Mouse (Mus musculus) gastrocnemius, adult 18-20 months (tissue): Measurements from ENCODE around the gene Gpr25. TPM values are rescaled to one million over a fixed set of nuclear protein-coding genes. Genes with fewer than 3 reads are reported as not detected.

Experiments
- DNase-seq: peaks from one replicate; pipeline ENCODE4 v3.0.0; 2021; ENCODE audit warnings: low spot score
- long read RNA-seq, 2 experiments: library from polyadenylated mRNA; stranded (forward); transcript quantifications; one replicate each; pipeline ENCODE4 v2.0.0; 2021
- total RNA-seq, 2 experiments: library from RNA; stranded (reverse); gene quantifications; 2 replicates each; pipeline ENCODE4 v1.2.3; 2021

The Gpr25 gene
- total RNA-seq: not detected
- long read RNA-seq, experiment 1: 0 reads
- long read RNA-seq, experiment 2: 0 reads

DNA sequence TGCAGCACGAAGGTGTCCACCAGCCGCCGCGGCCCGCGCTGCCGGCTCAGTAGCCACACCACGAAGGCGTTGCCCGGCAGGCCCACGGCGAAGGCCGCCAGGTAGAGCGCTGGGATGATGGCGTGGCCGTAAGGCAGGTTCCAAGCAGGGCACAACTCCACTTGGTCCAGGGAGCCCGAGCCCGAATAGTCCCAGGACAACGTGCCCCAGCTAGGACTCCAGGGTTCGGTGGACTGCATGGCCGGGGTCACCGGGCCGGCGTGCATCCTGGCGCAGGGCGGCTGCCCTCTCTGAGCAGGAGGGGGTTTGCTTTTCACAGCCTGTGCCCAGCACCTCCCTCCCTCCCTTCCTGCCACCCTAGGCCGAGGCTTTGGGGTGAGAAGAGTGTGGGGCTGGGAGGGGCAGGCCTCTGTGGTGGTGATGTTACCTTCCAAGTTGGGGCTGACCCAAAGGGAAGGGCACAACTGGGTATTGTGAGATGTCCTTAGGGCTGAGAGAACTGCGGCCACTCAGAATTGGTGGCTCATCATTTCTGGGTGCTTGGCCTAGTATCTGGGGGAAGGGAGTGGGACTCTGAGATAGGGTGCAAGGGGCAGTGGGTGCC is at the start of gene Gpr25:
Gene Gpr25 (minus strand): TSS at position 239 of the 604 bp plus-strand sequence.
- DNase-seq: peak; percentile 3

DNA sequence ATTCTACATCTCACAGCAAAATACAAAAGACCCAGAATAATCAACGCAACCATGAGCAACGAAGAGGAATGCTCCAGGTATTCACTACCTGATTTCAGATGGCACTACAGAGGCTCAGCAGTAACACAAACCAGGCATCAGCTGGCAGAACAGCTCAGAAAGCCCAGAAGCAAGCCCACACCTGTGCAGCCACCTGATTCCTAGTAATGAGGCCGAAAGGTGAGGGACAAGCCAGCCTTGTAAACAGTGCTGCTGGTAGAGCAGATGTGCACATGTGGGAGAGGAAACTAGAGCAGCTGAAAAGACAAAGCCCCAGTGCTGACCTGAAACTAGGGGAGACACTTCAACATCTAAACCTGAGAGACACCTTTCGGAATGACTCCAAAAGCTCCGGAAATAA is 48.5 kb upstream of the Gpr25 start:
- DNase-seq: no peak

DNA sequence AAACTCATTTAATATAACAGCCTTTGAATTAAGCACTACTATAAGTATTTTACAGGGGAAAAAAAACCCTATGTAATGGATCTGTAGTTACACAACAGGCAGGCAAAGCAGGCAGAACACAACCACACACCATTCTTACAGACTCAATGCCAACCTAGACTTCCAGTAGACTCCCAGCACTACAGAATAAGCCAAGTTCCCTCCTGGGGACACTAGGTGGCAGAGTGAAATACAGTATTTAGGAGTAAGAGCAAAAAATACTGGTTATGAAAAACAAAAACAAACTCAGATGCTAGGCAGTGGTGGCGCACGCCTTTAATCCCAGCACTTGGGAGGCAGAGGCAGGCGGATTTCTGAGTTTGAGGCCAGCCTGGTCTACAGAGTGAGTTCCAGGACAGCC is 45.8 kb upstream of the Gpr25 start:
- peak; percentile 17 for DNase-seq

DNA sequence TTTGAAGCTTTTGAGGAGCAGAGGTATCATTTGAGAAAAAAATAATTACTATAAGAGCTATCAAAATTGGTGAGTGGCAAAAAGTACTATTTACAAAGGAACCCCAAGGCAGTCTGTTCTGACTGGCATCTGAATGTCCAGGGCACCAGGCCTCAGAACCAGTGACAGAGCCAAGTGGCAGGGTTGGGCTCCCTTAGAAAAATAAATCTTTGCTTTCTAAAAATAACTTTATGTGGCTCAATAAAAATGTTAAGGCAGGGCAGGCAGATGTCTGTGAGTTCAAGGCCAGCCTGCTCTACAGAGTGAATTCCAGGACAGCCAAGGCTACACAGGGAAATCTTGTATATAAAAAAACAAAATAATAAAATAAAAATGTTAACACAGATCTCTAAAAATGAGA is 33.3 kb upstream of the Gpr25 start:
- DNase-seq: no peak

DNA sequence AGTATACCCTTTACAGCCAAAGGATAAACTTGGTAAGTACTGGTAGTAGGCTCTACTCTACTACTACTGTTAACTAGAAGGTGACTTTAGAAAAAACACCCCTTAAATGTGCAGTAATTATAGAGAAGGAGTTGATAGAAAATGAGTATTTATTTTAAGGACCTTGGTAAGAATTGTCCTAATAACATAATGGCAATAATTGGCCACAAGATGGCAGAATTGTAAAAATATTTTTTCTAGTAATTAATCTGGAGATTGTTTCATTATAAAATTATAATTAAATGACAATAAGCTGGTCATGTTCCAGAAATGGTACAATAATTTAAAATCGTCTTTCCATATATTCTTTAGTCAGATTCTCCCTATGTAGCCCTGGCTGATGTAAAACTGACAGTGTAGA is 29.1 kb upstream of the Gpr25 start:
- DNase-seq: no peak

DNA sequence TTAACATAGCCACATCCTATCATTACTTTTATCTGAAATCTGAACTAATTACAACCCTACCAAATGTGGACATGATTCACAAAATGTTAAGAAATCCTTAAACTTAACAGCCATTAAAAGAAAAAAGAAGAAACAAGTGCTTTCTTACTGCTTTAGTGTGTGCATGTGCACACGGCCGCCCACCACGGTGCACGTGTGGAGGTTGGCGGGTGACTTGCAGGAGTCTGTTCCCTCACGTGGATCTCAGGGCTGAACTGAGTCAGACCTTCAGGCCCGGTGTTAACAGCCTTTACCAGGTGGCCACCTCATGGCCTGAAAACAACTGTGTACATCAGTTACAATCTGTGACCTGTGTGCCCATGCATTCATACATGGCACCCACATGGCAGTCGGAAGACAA is 16.7 kb upstream of the Gpr25 start:
- no peak for DNase-seq

GRCm38 (mm10) chr1:136268224-136268623 is 7.6 kb upstream of the Gpr25 start:
- no peak for DNase-seq

GRCm38 (mm10) chr1:136266127-136266526 is 5.5 kb upstream of the Gpr25 start:
- no peak for DNase-seq

GRCm38 (mm10) chr1:136263355-136263754 is 2.7 kb upstream of the Gpr25 start:
- DNase-seq: no peak

DNA sequence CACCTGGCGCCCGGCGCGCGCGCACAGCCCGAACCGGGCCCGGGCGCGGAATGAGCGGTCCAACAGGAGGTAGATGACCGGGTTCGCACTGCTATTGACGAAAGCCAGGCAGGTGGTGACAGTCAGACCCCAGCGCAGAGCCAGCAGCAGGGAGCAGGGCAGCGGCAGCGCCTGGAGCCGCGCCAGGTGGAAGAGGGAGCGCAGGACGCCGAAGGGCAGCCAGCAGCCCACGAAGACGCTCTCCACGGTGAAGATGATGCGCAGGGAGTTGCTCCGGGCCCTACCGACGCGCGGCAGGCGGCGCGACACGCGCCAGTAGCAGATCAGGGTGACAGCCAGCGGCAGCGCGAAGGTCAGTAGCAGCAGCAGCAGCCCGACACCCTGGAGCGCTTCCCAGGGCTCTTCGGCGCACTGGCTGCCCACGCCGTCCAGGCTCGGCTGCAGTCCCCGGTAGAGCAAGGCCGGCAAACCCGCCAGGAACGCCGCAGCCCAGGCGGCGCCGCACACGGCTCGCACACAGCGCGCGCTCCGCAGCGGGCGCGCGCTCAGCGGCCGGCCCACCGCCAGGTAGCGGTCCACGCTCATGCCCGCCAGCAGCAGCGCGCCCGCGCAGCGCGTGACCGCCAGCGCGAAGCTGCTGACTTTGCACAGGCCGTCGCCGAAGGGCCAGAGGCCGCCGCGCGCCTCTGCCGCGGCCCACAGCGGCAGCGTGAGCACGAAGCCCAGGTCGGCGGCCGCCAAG is 609 bp downstream of the Gpr25 start:
- peak; percentile 62 for DNase-seq

- DNase-seq: no peak
These were observed 1.2 kb downstream of the Gpr25 start for GRCm38 (mm10) chr1:136259543-136259892.

DNA sequence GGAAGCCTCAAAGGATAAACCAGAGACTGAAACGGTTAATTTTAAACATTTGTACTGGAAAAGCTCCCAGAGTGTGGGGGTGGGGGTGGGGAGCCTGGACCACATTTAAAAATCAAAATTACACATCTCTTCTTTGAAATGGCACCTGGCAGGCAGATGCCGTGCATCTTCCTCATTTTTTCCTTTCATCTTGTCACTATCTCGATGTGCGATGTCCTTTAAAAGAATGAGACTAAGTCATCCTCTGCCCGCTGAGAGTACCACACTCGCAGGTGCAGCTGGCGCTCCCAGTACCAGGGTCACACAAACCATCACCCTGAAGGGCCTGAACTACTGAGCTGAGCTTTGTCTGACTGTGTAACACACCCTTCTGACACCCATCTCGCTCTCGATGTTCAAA is 2.2 kb downstream of the Gpr25 start:
- no peak for DNase-seq

DNA sequence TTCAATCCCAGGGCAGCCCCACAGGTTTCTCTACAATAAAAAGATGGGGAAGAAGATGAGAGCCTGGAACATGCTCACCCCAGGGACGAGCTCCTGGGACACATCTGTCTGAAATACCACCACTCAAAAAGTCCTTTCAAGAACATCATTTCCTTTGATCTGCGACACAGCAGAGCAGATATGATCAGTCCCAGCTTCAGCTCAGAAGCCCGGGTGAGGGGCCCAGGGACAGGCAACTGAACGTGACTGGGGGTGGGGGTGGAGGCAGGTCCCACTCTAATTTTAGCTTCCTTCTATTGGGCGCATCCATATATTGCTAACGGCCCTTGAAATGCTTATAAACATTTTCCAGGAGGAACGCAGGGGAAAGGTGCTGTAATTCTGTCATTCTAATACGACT is 5.0 kb downstream of the Gpr25 start:
- DNase-seq: no peak

DNA sequence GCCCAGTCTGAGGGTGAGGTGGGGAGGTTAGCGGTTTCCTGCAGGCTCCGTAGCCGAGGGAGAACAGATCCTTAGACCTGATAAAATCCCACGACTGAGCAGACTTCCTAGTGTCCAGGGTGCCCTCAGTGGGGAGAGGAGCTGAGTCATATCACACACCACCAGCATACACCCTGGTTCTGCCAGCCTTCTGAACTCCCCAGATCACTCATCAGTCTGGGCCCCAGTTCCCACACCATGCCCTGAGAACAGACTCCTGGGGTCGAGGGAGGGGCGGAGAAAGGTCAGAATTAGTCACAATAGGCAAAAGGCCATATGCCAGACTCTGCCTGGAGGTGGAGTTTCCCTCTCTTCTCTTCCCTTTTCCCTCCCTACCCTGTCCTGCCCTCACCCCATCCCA is 5.5 kb downstream of the Gpr25 start:
- no peak for DNase-seq

- no peak for DNase-seq
These were observed 6.1 kb downstream of the Gpr25 start for GRCm38 (mm10) chr1:136254503-136255065.

GRCm38 (mm10) chr1:136253472-136253871 is 7.2 kb downstream of the Gpr25 start:
- DNase-seq: no peak

DNA sequence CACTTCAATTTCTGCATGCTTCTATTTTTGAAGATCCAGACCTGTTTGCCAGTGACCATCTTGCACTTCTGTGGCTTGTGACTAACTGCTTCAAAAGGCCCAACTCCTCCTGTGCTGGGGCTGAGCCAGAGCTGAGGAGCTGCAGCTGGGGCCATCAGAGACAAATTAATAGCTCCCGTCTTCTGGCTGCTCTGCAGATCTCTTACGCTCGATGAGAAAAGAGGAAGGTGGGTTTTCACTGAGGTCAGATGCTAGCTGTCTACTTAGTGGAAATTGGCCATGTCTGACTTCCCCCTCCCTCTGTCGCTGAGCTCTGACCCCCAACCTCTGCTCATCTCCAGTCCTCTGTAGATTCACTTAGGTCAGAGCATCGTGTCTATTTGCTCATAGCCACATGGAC is 11.0 kb downstream of the Gpr25 start:
- DNase-seq: no peak

GRCm38 (mm10) chr1:136247393-136247792 is 13.3 kb downstream of the Gpr25 start:
- DNase-seq: no peak

GRCm38 (mm10) chr1:136244469-136244868 is 16.2 kb downstream of the Gpr25 start:
- no peak for DNase-seq

- no peak for DNase-seq
These were observed 18.9 kb downstream of the Gpr25 start for GRCm38 (mm10) chr1:136241801-136242200.

GRCm38 (mm10) chr1:136238495-136238894 is 22.2 kb downstream of the Gpr25 start:
- DNase-seq: no peak

GRCm38 (mm10) chr1:136234595-136235092 is 26.0 kb downstream of the Gpr25 start:
- no peak for DNase-seq
